Mouse (Mus musculus): ENCODE results near the gene Prg3.

GRCm38 (mm10) chr2:85037047-85038026 is 49.3 kb downstream of the Prg3 start, which contains the start of the genes Ssrp1 and P2rx3:
- 0 out of 2 replicates have a peak, but pooled peaks have one; percentile 6 for TF ChIP-seq RCOR1 (IDR thresholded peaks at IDR 0.05; ENCODE audit: low read depth, low read length)
- TF ChIP-seq GABPA (IDR thresholded peaks at IDR 0.05; ENCODE audit: low read depth, low read length): no peak
- TF ChIP-seq NRF1 (IDR thresholded peaks at IDR 0.05; ENCODE audit: insufficient read depth, low read depth, low read length, poor library complexity, severe bottlenecking): peak; percentile 61
- peak; percentile 92 for TF ChIP-seq HCFC1 (IDR thresholded peaks at IDR 0.05; ENCODE audit: low read depth, low read length)
- peak in 1 of 2 experiments; percentile 76; a peak in 2 of 4 replicates for TF ChIP-seq POLR2A (IDR thresholded peaks at IDR 0.05; ENCODE audit: control insufficient read depth in 1 of 2, insufficient read depth in 1 of 2, low read depth in 1 of 2, low read length in 2 of 2, poor library complexity in 1 of 2)
- TF ChIP-seq CHD2 (IDR thresholded peaks at IDR 0.05; ENCODE audit: low read length): no peak
